Mouse (Mus musculus): ENCODE results near the gene Crtc2.
"Not testable (repeated sequence)": the region's sequence is repeated elsewhere in the genome, so short reads cannot be mapped to it uniquely, and the experiment has no call there.

Gene Crtc2

DNA sequence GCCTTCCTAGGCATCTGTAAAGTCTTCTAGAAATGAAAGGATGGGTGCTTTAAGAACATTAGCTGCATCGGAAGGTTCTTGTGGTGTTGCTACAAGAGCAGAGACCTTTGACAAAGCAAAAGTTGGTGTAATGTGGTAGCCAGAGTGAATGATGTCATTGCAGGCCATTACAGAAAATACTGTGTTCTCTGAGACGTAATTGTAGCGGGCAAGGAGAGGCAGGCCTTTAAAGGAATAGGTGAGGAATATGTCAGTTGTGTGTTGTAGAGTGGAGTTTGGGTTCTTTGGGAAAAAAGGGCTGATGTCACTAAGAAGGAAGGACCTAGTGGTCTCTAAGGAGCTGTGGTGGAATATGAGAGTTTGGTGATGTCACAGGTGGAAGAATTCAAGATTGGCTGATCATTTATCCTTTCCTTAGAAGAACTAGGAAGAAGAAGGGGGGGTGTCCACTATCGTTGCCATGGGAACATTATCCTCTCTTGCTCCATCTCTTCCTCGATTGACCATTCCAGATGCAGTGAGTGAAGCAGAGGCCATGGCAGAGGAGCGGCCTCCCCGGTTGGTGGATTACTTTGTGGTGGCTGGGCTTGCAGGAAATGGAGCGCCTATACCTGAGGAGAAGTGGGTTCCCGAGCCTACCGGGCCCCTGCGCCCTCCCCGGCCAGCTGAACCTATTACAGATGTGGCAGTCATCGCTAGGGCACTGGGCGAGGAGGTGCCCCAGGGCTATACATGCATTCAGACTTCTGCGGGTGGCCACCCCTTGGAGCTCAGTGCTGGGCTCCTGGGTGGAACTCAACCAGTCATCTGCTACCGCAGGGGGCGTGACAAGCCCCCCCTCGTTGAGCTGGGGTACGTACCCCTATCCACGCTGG, 13.2 kb downstream of the Crtc2 start:
- no peak for DNase-seq (ENCODE audit: low spot score)

GRCm38 (mm10) chr3:90268190-90268589, 14.2 kb downstream of the Crtc2 start:
- no peak for DNase-seq (ENCODE audit: low spot score)

DNA sequence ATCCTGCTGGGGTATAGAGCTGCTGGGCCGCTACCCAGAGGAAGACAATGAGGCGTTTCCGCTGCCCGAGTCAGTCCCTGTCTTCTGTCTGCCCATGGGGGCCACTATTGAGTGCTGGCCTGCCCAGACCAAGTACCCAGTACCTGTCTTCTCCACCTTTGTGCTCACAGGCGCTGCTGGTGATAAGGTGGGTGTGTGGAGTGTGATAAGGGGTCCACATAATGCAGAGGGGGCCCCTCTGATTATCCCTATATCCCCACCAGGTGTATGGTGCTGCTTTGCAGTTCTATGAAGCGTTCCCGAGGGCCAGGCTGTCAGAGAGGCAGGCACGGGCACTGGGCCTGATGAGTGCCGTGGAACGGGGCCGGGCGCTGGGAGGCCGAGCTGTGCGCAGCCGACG, 15.0 kb downstream of the Crtc2 start:
- no peak for DNase-seq (ENCODE audit: low spot score)

GRCm38 (mm10) chr3:90270784-90271183, 16.8 kb downstream of the Crtc2 start:
- DNase-seq (ENCODE audit: low spot score), result no peak

DNA sequence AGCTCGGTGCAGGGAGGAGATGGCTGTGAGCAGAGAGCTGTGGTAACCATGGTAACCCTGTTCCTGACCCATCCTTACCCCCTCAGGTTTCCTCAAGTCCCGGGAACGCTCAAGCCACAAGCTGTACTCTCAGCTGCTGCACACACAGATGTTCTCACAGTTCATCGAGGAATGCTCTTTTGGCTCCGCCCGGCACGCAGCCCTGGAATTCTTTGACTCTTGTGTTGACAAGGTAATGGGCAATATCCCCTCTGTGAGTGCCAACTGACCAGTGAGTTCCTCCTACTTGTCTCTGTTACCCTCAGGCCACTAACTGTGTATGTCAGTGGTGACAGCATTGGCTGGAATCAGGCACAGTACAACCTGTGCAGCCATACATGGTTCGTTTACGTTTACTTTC, 18.2 kb downstream of the Crtc2 start:
- no peak for DNase-seq (ENCODE audit: low spot score)

- no peak for DNase-seq (ENCODE audit: low spot score)
Observed at GRCm38 (mm10) chr3:90273855-90274254, 19.9 kb downstream of the Crtc2 start.

DNA sequence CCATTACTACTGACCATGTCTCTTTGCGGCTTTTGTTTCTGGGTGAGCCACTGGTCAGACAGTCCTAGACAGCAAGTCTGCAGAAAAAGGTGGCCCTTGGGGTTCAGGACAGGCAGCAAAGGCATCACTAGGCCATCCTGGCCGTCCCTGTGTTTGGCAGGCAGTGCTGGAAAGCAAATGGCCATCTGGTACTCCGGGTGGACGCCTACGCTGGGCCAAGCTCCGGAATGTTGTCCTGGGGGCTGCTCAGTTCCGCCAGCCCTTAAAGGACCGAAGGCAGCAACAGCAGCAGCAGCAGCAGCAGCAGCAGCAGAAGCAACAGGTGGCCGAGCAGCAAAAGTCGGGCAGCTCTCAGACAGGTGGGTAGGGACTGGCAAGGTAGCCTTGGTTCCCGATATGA, 21.3 kb downstream of the Crtc2 start:
- no peak for DNase-seq (ENCODE audit: low spot score)

DNA sequence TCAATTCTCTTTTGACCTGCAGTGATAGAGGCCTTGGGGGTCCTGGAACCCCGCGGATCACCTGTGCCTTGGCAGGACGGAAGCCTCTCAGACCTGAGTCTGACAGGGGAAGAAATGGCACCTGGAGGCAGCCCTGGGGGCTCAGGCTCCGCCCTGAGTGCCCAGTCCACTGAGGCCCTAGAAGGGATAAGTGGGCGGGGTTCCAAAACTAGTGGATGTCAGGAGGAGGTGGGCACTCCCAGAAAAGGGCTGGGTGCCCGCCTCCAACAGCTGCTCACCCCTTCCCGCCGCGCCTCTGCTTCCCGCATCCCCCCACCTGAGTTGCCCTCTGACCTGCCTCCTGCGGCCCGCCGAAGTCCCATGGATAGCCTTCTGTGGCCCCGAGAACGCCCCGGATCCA, 22.9 kb downstream of the Crtc2 start:
- no peak for DNase-seq (ENCODE audit: low spot score)

- DNase-seq (ENCODE audit: low spot score), result no peak
Observed at GRCm38 (mm10) chr3:90277793-90278192, 23.8 kb downstream of the Crtc2 start.

- no peak for DNase-seq (ENCODE audit: low spot score)
Observed at GRCm38 (mm10) chr3:90278211-90278610, 24.2 kb downstream of the Crtc2 start.

DNA sequence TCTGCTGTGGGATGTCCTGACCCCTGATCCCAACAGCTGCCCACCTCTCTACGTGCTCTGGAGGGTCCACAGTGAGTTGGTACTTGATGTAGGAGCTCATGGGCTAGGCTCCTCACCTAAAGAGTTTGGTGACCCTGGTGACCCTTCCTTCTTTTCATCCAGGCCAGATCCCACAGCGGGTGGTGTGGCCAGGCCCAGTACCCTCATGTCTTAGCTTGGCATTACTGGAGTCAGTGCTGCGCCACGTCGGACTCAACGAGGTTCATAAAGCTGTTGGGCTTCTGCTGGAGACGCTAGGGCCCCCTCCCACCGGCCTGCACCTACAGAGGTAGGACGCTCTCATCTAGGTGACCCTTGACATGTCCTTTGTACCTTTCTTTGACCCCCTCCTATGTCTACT, 25.3 kb downstream of the Crtc2 start:
- no peak for DNase-seq (ENCODE audit: low spot score)

DNA sequence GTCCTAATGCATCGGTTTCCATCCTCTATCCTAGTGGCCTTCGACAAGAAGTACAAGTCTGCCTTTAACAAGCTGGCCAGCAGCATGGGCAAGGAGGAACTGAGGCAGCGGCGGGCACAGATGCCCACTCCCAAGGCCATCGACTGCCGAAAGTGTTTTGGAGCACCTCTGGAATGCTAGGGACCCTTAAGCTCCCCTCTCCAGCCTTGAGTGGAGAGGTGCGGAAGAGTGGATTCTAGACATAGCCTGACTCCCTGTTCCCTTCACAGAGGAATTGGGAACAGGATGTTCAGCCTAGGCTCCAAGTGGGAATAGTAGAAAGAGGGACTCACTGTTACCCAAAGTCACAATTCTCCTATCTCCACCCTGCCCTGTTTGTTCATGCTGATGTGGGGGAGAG, 25.8 kb downstream of the Crtc2 start:
- DNase-seq (ENCODE audit: low spot score), result no peak

GRCm38 (mm10) chr3:90280708-90281107, 26.7 kb downstream of the Crtc2 start:
- DNase-seq (ENCODE audit: low spot score), result no peak

DNA sequence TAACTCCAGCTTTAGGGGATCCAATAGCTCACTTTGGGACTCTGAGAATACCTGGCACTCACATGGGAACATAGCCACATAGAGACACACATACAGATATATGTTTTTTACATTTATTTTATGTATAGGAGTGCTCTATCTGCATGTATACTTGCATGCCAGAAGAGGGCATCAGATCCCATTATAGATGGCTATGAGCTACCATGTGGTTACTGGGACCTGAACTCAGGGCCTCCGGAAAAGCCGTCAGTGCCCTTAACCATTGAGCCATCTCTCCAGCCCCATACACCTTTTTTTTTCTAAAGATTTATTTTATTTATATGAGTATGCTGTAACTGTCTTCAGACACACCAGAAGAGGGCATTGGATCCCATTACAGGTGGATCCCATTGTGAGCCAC, 30.2 kb downstream of the Crtc2 start:
- no peak for DNase-seq (ENCODE audit: low spot score)

DNA sequence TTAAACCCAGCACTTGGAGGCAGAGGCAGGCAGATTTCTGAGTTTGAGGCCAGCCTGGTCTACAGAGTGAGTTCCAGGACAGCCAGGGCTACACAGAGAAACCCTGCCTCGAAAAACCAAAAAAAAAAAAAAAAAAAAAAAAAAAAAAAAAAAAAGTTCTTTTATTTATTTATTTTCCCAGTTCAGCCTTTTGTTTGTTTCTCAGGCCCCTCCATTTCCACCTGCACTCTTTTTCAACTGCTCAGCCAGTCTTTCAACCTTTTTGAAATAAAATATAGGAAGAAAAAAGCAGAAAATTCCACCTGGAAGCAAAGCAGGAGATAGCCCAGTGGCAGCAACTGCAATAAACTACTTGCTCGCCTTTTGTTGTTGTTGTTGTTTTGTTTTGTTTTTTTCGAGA, 35.4 kb downstream of the Crtc2 start:
- DNase-seq (ENCODE audit: low spot score), result not testable (repeated sequence)

GRCm38 (mm10) chr3:90290602-90291001, 36.6 kb downstream of the Crtc2 start:
- no peak for DNase-seq (ENCODE audit: low spot score)

- DNase-seq (ENCODE audit: low spot score), result no peak
Observed at GRCm38 (mm10) chr3:90291982-90292344, 38.0 kb downstream of the Crtc2 start.

DNA sequence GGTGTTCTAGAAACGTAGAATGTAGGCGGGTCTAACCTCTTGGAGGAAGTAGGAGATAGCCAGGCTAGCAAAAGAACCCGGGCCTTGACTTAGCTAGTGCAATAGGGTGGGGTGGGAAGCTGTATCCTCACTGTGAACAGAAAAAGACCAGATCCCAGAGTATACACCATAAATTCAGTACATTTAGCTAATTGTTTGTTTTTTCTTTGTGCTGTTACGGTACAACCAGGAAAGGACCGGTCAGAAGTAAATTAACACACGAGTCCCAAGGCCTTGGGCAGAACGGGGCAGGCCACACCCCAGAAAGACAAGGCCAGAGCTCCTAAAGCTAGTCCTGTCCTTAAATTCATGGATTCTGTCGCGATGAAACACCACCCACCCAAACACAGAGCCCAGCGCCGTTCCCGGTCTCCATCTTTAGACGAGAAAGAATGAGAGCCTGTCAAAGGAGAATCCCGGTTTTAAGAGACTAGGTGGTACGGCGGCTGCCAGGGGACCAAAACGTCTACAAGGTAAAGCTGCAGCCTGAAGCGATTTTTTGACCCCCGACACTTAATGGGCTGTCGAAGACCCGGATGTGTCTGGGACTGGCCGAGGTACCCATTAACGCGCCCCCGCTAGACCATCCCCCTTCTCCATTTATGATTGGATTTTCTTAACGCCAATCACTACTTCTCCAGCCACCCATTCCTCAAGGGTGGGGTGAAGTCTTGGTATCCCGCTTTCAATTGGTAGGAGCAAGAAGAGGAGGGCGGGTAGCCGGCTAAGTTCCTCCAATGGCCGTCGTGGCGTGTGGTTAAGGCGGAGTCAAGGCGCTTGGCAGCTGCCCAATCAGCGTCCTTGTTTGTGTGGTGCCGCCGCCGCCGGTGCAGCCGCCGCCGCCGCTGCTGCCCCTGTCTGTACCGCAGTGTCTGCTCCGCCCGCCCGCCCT, 38.6 kb downstream of the Crtc2 start, which contains the start of gene Gatad2b:
Gene Gatad2b (plus strand): TSS at position 834 of the 931 bp plus-strand sequence.
- peak; percentile 99 for DNase-seq (ENCODE audit: low spot score)

- DNase-seq (ENCODE audit: low spot score), result peak; percentile 14
Observed at GRCm38 (mm10) chr3:90293352-90294063, 39.5 kb downstream of the Crtc2 start.

DNA sequence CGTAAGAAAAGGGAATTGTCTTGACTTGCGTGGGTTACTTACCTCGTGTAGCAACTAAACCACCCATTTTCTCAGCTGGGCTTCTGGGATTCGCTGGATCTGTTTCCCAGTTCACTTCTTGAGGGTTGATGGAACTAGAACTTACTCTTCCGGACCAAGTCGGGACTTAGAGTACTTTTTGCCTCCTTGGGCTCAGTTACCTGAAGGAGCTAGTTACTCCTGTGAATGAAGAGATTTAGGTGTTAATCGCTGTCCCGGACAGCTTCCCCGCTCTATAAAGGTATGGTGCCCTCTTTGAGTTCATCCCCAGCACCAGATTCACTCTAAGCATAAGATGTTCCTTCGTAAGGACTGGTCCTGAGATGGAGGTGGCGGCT, 40.1 kb downstream of the Crtc2 start:
- DNase-seq (ENCODE audit: low spot score), result no peak

- no peak for DNase-seq (ENCODE audit: low spot score)
Observed at GRCm38 (mm10) chr3:90294651-90295050, 40.7 kb downstream of the Crtc2 start.

- DNase-seq (ENCODE audit: low spot score), result no peak
Observed at GRCm38 (mm10) chr3:90305801-90306200, 51.8 kb downstream of the Crtc2 start.

All from ovary, adult 18-20 months (tissue).